Mouse (Mus musculus) heart, embryonic 13.5 days (tissue): ENCODE results near the gene Cxcl13. TPM values are rescaled to one million over a fixed set of nuclear protein-coding genes. Genes with fewer than 3 reads are reported as not detected.

Experiments
- ATAC-seq: fragments of 200-750 bp; cut with Nextera tagmentation; 2 replicates; pipeline ENCODE4 v1.8.0; 2017; ENCODE audit warnings: moderate TSS enrichment; ENCODE audit not compliant: insufficient number of reproducible peaks, low FRiP score, low TSS enrichment; ENCODE audit errors: extremely low read depth
- H3K27ac ChIP-seq: fragments of 300-500 bp; sonication (generic); replicated peaks from 2 replicates; pipeline ENCODE4 v1.5.1; 2015; ENCODE audit warnings: moderate library complexity, mild to moderate bottlenecking, inconsistent platforms
- H3K27me3 ChIP-seq: fragments of 300-500 bp; sonication (generic); replicated peaks from 2 replicates; pipeline ENCODE4 v1.6.1; 2015; ENCODE audit warnings: mild to moderate bottlenecking, inconsistent platforms
- H3K36me3 ChIP-seq: fragments of 300-500 bp; sonication (generic); 2 replicates; pipeline ENCODE4 v1.6.1; 2015; ENCODE audit warnings: mild to moderate bottlenecking, inconsistent platforms
- H3K4me1 ChIP-seq: fragments of 300-500 bp; sonication (generic); 2 replicates; pipeline ENCODE4 v1.6.1; 2015; ENCODE audit warnings: inconsistent platforms
- H3K4me2 ChIP-seq: fragments of 300-500 bp; sonication (generic); 2 replicates; pipeline ENCODE4 v1.6.1; 2015; ENCODE audit warnings: inconsistent platforms, mild to moderate bottlenecking, moderate library complexity
- H3K4me3 ChIP-seq: fragments of 300-500 bp; sonication (generic); 2 replicates; pipeline ENCODE4 v1.5.1; 2015; ENCODE audit warnings: moderate library complexity, mild to moderate bottlenecking, inconsistent platforms
- H3K9ac ChIP-seq: fragments of 300-500 bp; sonication (generic); 2 replicates; pipeline ENCODE4 v1.6.1; 2015; ENCODE audit warnings: inconsistent platforms, mild to moderate bottlenecking, moderate library complexity
- H3K9me3 ChIP-seq: fragments of 300-500 bp; sonication (generic); 2 replicates; pipeline ENCODE4 v1.6.1; 2016; ENCODE audit warnings: inconsistent platforms
- WGBS: fragments of 180-500 bp; shearing (Covaris S2); methylation state at CpG from one replicate; pipeline ENCODE4 v1.1.7; 2015; ENCODE audit warnings: mixed read lengths; 5-methylcytosine and 5-hydroxymethylcytosine counted together
- polyA plus RNA-seq: library from polyadenylated mRNA; unstranded; fragments of >200 nt; fragmentation: Nextera tagmentation; extraction: Ambion mirVana; gene quantifications from 2 replicates; pipeline ENCODE4 v1.2.1, GENCODE M21; 2015

Cxcl13 gene
- 2.4 and 5.3 TPM in 2 replicates for polyA plus RNA-seq

DNA sequence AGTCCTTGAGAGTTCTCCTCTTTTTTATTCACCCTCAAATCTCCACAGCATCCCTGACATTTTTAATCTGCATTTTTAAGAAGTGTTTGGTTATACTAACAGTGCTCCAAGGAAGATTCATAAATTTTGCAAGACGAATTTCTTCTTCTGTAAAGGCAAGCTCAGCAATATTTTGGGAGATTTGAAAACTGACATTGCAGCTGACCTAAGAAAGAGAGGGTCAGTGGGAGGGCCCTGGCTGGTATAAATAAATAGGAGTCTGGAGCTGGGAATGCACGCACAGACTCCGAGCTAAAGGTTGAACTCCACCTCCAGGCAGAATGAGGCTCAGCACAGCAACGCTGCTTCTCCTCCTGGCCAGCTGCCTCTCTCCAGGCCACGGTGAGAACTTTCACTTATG lies at the start of gene Cxcl13:
TSS of gene Cxcl13 (plus strand) at position 301 of the 400 bp plus-strand sequence.
- Histone ChIP-seq H3K4me2 (no peak within 1 kb of the TSS), H3K4me3 (no peak within 1 kb of the TSS), H3K9ac (no peak within 1 kb of the TSS), H3K36me3 (no peaks in the 10 kb centered on the region), H3K9me3 (no peaks in the 10 kb centered on the region), H3K27me3 (no peaks in the 10 kb centered on the region), H3K27ac (no peak within 1 kb of the TSS), H3K4me1 (no peaks in the 10 kb centered on the region)
- 40% methylated on average over 5 of the region's 5 CpGs for WGBS
- ATAC-seq, result no peak

DNA sequence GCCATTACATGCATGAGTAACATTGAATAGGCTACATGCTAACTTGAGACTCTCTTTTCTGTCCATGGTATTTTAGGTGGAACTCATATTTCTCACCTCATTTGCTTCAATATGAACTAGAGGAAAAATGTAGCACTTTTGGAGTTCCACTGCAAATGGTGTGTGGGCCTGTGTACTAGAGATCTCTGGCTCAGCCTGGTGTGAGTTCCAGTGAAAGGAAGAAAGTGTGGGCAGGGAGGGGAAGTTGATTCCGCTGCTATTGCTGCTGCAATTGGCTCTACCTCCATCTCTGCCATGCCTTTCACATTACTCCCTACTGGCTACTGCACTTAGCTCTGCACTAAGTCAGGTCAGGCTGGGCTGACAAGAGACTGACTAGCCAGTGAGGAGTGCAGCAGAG lies 45.7 kb upstream of the Cxcl13 start:
- H3K4me1 ChIP-seq, result no peaks in the 10 kb centered on the region
- 69% methylated on average over 1 of the region's 1 CpGs for WGBS
- H3K9ac ChIP-seq, result no peak overlapping the region
- H3K4me2 ChIP-seq, result no peak overlapping the region
- ATAC-seq, result no peak
- H3K36me3 ChIP-seq, result no peaks in the 10 kb centered on the region
- no peak overlapping the region for H3K4me3 ChIP-seq
- no peaks in the 10 kb centered on the region for H3K27me3 ChIP-seq
- no peak overlapping the region for H3K27ac ChIP-seq
- no peaks in the 10 kb centered on the region for H3K9me3 ChIP-seq

DNA sequence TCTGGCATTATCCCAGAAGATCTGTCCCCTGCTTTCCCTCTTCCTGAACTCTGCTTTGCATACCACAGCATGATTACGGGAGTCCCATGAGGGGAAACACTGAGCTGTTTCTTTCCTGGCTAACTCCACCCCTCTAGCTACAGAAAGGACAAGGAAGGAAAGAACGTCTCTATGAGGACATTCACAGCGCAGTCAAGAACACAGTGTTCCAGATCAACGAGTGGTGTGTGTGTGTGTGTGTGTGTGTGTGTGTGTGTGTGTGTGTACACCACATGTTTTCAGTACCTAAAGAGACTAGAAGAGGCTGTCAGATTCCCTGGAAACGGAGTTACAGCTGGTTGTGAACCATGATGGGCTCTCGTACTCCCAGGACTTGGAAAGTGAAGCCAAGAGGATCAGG lies 38.3 kb upstream of the Cxcl13 start:
- H3K4me2 ChIP-seq, result no peak overlapping the region
- no peak overlapping the region for H3K27ac ChIP-seq
- WGBS, result 76% methylated on average over 6 of the region's 6 CpGs
- no peaks in the 10 kb centered on the region for H3K9me3 ChIP-seq
- H3K4me1 ChIP-seq, result no peaks in the 10 kb centered on the region
- no peak overlapping the region for H3K4me3 ChIP-seq
- H3K9ac ChIP-seq, result no peak overlapping the region
- H3K36me3 ChIP-seq, result no peaks in the 10 kb centered on the region
- H3K27me3 ChIP-seq, result no peaks in the 10 kb centered on the region
- no peak for ATAC-seq

DNA sequence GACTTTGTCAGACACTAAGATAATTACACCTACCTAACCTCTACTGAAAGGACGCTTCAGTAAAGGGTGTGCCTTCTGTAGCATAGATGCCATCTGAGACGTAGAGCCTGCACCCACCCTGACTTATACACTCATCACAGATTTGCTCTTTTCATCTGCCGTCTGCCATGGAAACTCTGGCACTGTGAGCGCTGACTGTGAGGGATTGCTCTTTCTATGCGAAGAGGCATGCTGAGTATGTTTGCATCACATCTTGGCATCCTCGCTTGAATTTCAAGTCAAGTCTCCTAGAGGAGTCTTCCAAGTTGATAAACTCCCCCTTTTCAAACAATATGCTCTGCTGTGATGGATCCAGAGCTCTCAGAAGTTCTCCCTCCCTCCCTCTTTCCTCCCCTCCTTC lies 32.7 kb upstream of the Cxcl13 start:
- Histone ChIP-seq H3K4me1 (no peaks in the 10 kb centered on the region), H3K4me2 (no peak overlapping the region), H3K36me3 (no peaks in the 10 kb centered on the region), H3K9me3 (no peaks in the 10 kb centered on the region), H3K4me3 (no peak overlapping the region), H3K9ac (no peak overlapping the region), H3K27ac (no peak overlapping the region), H3K27me3 (no peaks in the 10 kb centered on the region)
- WGBS, result 65% methylated on average over 6 of the region's 6 CpGs
- no peak for ATAC-seq

DNA sequence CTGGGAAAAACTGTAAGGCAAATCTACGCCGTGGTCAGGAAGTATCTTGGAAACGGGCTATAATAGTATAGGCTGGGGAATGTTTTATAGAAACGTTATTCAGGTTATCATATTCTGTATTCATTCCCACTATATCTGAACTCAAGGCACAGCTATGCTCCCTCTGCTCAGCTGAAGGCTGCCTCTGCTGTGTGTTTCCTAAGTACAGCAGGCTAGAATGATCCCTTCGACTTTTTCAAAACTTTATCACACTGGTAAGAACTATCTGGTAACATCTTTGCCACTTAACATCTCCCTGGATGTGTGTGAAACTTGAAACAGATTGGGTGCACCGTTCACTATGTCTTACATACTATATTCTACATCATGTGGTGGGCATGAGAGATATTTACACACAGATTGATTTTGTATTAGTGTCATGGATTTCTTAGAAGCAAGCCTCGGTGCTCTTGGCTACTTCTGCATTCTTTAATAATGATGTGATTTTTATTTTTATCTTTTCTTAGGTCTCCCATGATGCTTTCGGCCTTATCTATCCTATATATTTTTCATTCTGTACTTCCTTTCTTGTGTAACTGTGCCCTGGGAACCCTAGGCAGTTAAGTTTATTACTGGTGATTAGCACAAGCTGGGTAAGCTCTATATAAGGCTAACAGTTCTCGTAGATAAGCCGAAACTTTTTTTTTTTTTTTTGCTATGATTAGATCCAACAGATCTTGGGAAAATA lies 31.4 kb upstream of the Cxcl13 start:
- ATAC-seq, result no peak
- no peaks in the 10 kb centered on the region for H3K9me3 ChIP-seq
- H3K4me3 ChIP-seq, result no peak overlapping the region
- no peaks in the 10 kb centered on the region for H3K36me3 ChIP-seq
- H3K27me3 ChIP-seq, result no peaks in the 10 kb centered on the region
- no peak overlapping the region for H3K27ac ChIP-seq
- WGBS, result 69% methylated on average over 10 of the region's 10 CpGs
- no peaks in the 10 kb centered on the region for H3K4me1 ChIP-seq
- no peak overlapping the region for H3K9ac ChIP-seq
- H3K4me2 ChIP-seq, result no peak overlapping the region

DNA sequence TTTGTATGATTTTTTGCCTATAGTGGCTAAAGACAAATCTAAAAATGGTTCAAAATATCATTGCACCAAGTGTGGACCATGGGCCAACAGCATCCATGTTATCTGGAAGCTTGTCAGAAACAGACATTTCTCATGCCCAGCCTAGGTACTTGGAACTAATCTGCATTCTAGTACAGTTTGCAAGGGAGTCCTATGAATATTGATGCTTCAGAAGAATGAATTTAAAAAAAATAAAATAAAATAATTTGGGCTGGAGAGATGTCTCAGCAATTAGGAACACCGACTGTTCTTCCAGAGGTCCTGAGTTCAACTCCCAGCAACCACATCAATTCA lies 30.9 kb upstream of the Cxcl13 start:
- Histone ChIP-seq H3K27ac (no peak overlapping the region), H3K9me3 (no peaks in the 10 kb centered on the region), H3K36me3 (no peaks in the 10 kb centered on the region), H3K9ac (no peak overlapping the region), H3K4me2 (no peak overlapping the region), H3K4me3 (no peak overlapping the region), H3K4me1 (no peaks in the 10 kb centered on the region), H3K27me3 (no peaks in the 10 kb centered on the region)
- no peak for ATAC-seq
- WGBS, result 79% methylated on average over 1 of the region's 1 CpGs

DNA sequence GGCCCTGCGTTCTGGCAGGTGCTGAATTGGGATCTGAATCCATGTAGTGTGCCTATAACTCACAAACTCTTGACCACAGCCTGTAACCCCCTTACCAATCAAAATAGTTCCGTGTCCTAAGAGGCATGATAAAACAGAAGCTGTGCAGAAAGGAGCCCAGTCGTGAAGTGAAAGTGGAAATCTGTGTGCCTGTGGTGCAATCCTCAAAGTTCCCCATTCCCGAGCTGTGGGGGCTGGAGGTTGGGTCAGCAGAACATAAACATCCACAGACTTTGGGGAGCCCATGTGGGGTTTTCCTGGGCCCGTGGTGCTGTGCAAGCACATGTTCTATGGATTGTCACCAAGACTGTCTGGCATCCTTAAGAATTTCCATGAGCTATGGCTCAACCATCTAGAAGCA lies 21.7 kb upstream of the Cxcl13 start:
- Histone ChIP-seq H3K9ac (no peak overlapping the region), H3K4me1 (no peaks in the 10 kb centered on the region), H3K27ac (no peak overlapping the region), H3K36me3 (no peaks in the 10 kb centered on the region), H3K27me3 (no peaks in the 10 kb centered on the region), H3K9me3 (no peaks in the 10 kb centered on the region), H3K4me2 (no peak overlapping the region), H3K4me3 (no peak overlapping the region)
- WGBS, result 63% methylated on average over 5 of the region's 5 CpGs
- ATAC-seq, result no peak

DNA sequence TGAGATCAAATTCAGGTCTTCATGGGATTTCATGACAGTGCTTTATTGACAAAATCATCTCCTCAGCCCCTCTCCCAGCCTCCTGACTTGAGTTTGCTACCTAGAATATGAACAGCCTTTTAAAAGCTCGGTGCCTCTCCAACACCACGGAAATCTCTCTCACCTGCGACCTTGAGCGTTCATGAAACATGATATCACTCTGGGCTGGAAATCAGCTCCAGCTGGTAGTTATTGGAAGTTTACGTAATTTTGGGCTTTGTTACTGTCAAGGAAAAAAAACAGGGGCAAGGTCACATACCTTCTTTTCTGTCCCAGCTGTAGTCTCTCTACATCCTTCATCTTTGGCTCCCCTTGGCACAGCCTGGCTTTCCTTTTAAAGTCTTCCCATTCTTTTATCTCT lies 20.7 kb upstream of the Cxcl13 start:
- ATAC-seq, result no peak
- Histone ChIP-seq H3K27ac (no peak overlapping the region), H3K4me3 (no peak overlapping the region), H3K36me3 (no peaks in the 10 kb centered on the region), H3K27me3 (no peaks in the 10 kb centered on the region), H3K9ac (no peak overlapping the region), H3K9me3 (no peaks in the 10 kb centered on the region), H3K4me1 (peaks cover 3% of the 10 kb centered on the region; the same call in 1 of the 2 replicates), H3K4me2 (no peak overlapping the region)
- WGBS, result 70% methylated on average over 5 of the region's 5 CpGs

GRCm38 (mm10) chr5:95937129-95937528 lies 19.6 kb upstream of the Cxcl13 start:
- H3K9me3 ChIP-seq, result no peaks in the 10 kb centered on the region
- 43% methylated on average over 2 of the region's 2 CpGs for WGBS
- no peaks in the 10 kb centered on the region for H3K36me3 ChIP-seq
- no peak overlapping the region for H3K4me2 ChIP-seq
- H3K4me3 ChIP-seq, result no peak overlapping the region
- ATAC-seq, result no peak
- no peaks in the 10 kb centered on the region for H3K27me3 ChIP-seq
- peaks cover 3% of the 10 kb centered on the region for H3K4me1 ChIP-seq
- no peak overlapping the region for H3K9ac ChIP-seq
- H3K27ac ChIP-seq, result no peak overlapping the region

DNA sequence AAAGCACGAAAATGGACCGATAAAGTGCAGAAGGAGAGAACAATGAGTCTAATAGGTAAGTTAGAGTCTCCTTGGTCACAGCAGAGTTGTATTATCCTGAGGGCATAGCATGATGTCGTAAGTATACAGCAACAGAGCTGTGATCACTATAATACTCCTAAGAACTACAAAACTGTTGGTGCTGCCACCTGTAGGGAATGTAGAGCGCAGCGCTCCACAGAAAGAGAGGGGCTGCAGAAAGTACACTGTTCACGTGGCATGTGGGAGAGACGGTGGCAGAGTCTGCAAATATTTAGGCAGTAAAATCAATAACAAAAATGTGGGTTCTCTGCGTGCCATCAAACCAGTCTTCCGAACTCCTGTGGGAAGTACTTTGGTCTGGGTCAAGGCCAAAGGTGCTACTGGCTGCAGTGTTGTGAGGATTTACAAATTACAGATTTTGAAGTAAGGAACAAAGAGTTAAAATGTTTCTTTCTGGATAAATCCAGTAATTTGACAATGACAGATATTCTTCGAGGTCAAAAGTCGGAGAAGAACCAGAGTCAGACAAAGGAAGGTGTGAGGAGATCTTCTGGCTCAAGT lies 18.6 kb upstream of the Cxcl13 start:
- WGBS, result 75% methylated on average over 11 of the region's 11 CpGs

DNA sequence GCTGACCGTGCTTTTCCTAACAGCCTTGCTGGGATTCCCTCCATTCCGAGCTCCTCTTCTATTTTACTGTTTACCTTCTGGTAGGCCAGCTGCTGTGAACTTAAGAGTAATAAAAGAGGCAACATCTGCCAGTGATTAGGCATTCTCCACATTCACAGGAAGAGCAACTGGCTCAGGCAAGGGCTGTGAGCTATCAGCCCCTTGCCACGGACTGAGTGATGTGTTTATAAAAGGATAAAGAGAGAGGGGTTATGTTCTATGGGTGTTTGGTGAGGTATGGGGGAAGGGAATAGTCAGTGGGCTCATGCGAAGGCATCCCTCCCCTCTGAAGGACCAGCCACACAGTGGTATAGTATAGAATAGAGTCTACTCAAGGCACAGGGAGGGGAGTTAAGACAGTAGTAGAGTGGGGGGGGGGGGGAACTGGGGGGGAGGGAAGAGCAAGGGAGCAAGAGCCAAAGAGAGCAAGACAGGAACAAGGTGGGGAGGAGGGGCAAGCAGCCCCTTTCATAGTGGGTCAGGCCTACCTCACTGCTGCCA lies 16.0 kb upstream of the Cxcl13 start:
- Histone ChIP-seq H3K27me3 (no peaks in the 10 kb centered on the region), H3K4me1 (peaks cover 22% of the 10 kb centered on the region)
- 35% methylated on average over 4 of the region's 4 CpGs for WGBS

More for the DNA sequence above, 18.6 kb upstream of the Cxcl13 start:
- Histone ChIP-seq H3K27ac (no peak overlapping the region), H3K36me3 (no peaks in the 10 kb centered on the region), H3K4me1 (peaks cover 13% of the 10 kb centered on the region), H3K27me3 (no peaks in the 10 kb centered on the region), H3K9me3 (no peaks in the 10 kb centered on the region), H3K4me2 (no peak overlapping the region), H3K9ac (no peak overlapping the region), H3K4me3 (no peak overlapping the region)
- ATAC-seq, result no peak

DNA sequence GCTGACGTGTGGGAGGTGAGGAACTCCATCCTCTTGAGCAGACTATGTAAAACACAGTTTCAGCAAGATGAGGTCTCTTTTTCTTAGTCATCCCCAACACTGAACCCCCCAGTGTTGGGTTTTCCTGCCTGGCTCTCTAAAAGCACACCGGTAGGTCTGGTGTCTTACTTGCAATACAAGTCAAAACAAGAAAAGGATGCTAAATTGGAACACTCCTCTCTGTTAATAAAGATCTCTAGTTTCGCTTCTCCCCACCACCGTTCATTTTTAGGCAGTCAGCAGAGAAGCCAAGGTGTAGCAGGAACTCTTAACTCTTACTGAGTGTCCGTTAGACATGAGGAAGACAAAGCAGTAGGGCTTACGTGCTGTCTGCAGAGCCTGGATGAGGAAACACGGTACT lies 15.2 kb upstream of the Cxcl13 start:
- H3K9me3 ChIP-seq, result no peaks in the 10 kb centered on the region
- no peaks in the 10 kb centered on the region for H3K27me3 ChIP-seq
- ATAC-seq, result no peak
- WGBS, result 80% methylated on average over 7 of the region's 7 CpGs
- no peak overlapping the region for H3K9ac ChIP-seq
- no peak overlapping the region for H3K4me2 ChIP-seq
- no peaks in the 10 kb centered on the region for H3K36me3 ChIP-seq
- peaks cover 30% of the 10 kb centered on the region for H3K4me1 ChIP-seq
- H3K4me3 ChIP-seq, result no peak overlapping the region
- no peak overlapping the region for H3K27ac ChIP-seq

More for the DNA sequence above, 16.0 kb upstream of the Cxcl13 start:
- H3K4me2 ChIP-seq, result no peak overlapping the region
- no peak overlapping the region for H3K4me3 ChIP-seq
- H3K36me3 ChIP-seq, result no peaks in the 10 kb centered on the region
- no peak overlapping the region for H3K9ac ChIP-seq
- ATAC-seq, result no peak
- no peaks in the 10 kb centered on the region for H3K9me3 ChIP-seq
- H3K27ac ChIP-seq, result no peak overlapping the region
